Mouse (Mus musculus) bone marrow macrophage, adult 2 months (primary cell): ENCODE measurements around the gene Slc37a3. TPM values are rescaled to one million over a fixed set of nuclear protein-coding genes. Genes with fewer than 3 reads are reported as not detected.

Experiments used
- H3K27ac ChIP-seq: 2 replicates; pipeline ENCODE4 v1.5.1; 2012; ENCODE audit warnings: low read depth, low read length; ENCODE audit not compliant: insufficient read depth
- H3K4me1 ChIP-seq: 2 replicates; pipeline ENCODE4 v1.6.1; 2012; ENCODE audit warnings: low read length; ENCODE audit not compliant: control insufficient read depth, insufficient read depth
- H3K4me3 ChIP-seq: 2 replicates; pipeline ENCODE4 v1.5.1; 2012; ENCODE audit warnings: mild to moderate bottlenecking, low read length, moderate library complexity; ENCODE audit not compliant: insufficient read depth
- CTCF ChIP-seq: IDR thresholded peaks from 2 replicates; pipeline ENCODE4 v1.5.1; 2012; ENCODE audit warnings: low read depth, mild to moderate bottlenecking, low read length, moderate library complexity
- POLR2A ChIP-seq: IDR thresholded peaks from 2 replicates; pipeline ENCODE4 v1.6.1; 2012; ENCODE audit warnings: mild to moderate bottlenecking, low read depth, low read length, borderline replicate concordance
- polyA plus RNA-seq: library from polyadenylated mRNA; stranded (reverse); fragments of >200 nt; gene quantifications from 2 replicates; pipeline ENCODE4 v1.2.4, GENCODE M21; 2012; ENCODE audit not compliant: missing spikeins, insufficient read depth, insufficient read length

Gene Slc37a3
- polyA plus RNA-seq, 1 experiment = 20.0 TPM

- H3K27ac ChIP-seq = no peak overlapping the region
- peaks cover 5% of the 10 kb centered on the region for H3K4me1 ChIP-seq
- H3K4me3 ChIP-seq = no peak overlapping the region
- no peak for TF ChIP-seq CTCF
- TF ChIP-seq POLR2A = no peak
Measured at GRCm38 (mm10) chr6:39296474-39296873, 81.0 kb downstream of the Slc37a3 start.

- no peak for TF ChIP-seq CTCF
- TF ChIP-seq POLR2A = no peak
- H3K27ac ChIP-seq = no peak overlapping the region
- no peak overlapping the region for H3K4me3 ChIP-seq
Measured at GRCm38 (mm10) chr6:39295727-39296411, 81.6 kb downstream of the Slc37a3 start.

DNA sequence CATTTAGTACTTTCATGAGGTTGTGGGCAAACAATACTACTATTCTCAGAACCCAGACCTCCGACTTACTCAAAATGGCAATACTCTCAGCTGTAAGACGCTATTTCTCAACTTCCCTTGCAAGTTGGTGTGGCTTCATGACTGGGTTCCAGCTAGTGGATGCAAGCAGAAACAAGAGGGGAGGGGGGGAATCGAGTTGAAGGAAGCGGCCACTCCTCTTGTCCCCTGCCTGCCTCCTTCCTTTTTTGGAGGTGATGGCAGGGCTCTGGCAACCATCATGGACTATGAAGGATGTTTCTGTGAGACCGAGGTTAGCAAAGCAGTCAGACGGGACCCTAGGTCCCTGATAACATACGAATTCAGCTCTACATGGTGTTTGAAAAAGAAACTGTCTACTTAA lies 87.8 kb downstream of the Slc37a3 start:
- H3K4me1 ChIP-seq = peaks cover 8% of the 10 kb centered on the region
- H3K27ac ChIP-seq = no peak overlapping the region
- H3K4me3 ChIP-seq = no peak overlapping the region
- TF ChIP-seq POLR2A (no peak), CTCF (no peak)

More at GRCm38 (mm10) chr6:39295727-39296411, 81.6 kb downstream of the Slc37a3 start:
- no peaks in the 10 kb centered on the region; the same call in none of the 2 replicates for H3K4me1 ChIP-seq

GRCm38 (mm10) chr6:39287782-39288181 lies 89.7 kb downstream of the Slc37a3 start:
- peaks cover 11% of the 10 kb centered on the region for H3K4me1 ChIP-seq
- H3K27ac ChIP-seq = no peak overlapping the region
- TF ChIP-seq CTCF = no peak
- no peak for TF ChIP-seq POLR2A
- no peak overlapping the region for H3K4me3 ChIP-seq

DNA sequence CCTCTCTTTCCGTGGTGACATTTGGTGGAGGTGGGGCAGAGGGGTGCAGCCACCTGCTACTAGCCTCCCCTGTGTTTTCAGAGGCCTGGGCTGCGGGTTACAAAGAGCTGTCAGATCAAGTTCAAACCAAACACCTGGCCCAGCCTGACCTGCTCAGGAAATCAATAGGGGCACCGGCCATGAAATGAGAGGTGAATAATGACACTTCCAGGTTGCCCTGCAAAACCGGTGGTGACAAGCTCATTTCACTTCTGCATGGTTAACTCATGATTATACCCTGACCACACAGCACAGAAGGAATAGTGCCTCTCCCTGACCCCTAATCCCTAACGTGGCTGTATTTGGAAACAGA lies 90.8 kb downstream of the Slc37a3 start:
- H3K4me3 ChIP-seq = no peak overlapping the region
- TF ChIP-seq POLR2A = no peak
- no peak for TF ChIP-seq CTCF
- H3K27ac ChIP-seq = no peak overlapping the region
- H3K4me1 ChIP-seq = peaks cover 11% of the 10 kb centered on the region

- H3K4me3 ChIP-seq = no peak overlapping the region
- TF ChIP-seq CTCF = no peak
- no peak for TF ChIP-seq POLR2A
- peaks cover 11% of the 10 kb centered on the region for H3K4me1 ChIP-seq
- H3K27ac ChIP-seq = no peak overlapping the region
Measured at GRCm38 (mm10) chr6:39286053-39286731, 91.3 kb downstream of the Slc37a3 start.

DNA sequence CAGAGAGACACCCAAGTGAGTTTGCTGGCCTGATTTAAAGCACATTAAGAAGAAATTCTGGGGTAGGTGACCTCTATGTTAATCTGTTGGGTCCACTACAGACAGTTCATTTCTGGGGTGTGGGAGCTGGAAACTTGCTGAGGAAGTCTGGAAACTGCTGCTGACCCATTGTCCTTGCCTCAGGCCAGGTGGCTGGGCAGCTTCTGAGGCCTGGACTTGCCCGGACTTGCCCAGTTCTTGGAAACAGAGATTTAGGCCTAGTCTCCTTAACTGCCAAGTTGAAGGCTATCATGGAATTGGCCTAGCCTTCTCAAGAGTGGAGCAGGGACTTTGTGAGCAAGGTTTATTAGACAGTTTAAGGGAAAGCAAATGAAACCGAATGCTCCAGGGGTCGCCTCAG lies 92.6 kb downstream of the Slc37a3 start:
- Histone ChIP-seq H3K4me1 (peaks cover 11% of the 10 kb centered on the region), H3K27ac (no peak overlapping the region), H3K4me3 (no peak overlapping the region)
- TF ChIP-seq POLR2A (no peak), CTCF (no peak)

Other genes starting within 250 kb of the Slc37a3 start
- gene Kdm7a, start 170.9 kb downstream of the Slc37a3 start, polyA plus RNA-seq = 26.3 and 29.3 TPM in 2 replicates
- gene Rab19, start 3.5 kb upstream of the Slc37a3 start, polyA plus RNA-seq = 6.0 and 6.5 TPM in 2 replicates
- gene Mkrn1, start 42.8 kb upstream of the Slc37a3 start, polyA plus RNA-seq = 101 and 107 TPM in 2 replicates
- gene Dennd2a, start 180.2 kb upstream of the Slc37a3 start, polyA plus RNA-seq = 4.3 and 5.0 TPM in 2 replicates
- gene Adck2, start 196.2 kb upstream of the Slc37a3 start, polyA plus RNA-seq = 17.1 and 21.2 TPM in 2 replicates
- not detected in 2 replicates for gene Gm42420, start 208.1 kb upstream of the Slc37a3 start, polyA plus RNA-seq
- gene Ndufb2, start 214.9 kb upstream of the Slc37a3 start, polyA plus RNA-seq = 68.1 and 70.5 TPM in 2 replicates